Mouse (Mus musculus) hindbrain, embryonic 16.5 days (tissue): Measurements from ENCODE around the gene Sprr3. TPM values are rescaled to one million over a fixed set of nuclear protein-coding genes. Genes with fewer than 3 reads are reported as not detected.

Experiments used
- polyA plus RNA-seq: library from polyadenylated mRNA; unstranded; fragments of >200 nt; fragmentation: Nextera tagmentation; extraction: Ambion mirVana; gene quantifications from 2 replicates; pipeline ENCODE4 v1.2.1, GENCODE M21; 2015

Gene Sprr3
- polyA plus RNA-seq, 1 experiment from 2014 or later, result not detected

Other genes with a start within 250 kb of the Sprr3 start
- not detected in 2 replicates for gene Sprr2a1, start 242.9 kb downstream of the Sprr3 start, polyA plus RNA-seq
- 0.23 TPM in 1 of 2 replicates, not detected in the other for gene Sprr2a2, start 242.8 kb downstream of the Sprr3 start, polyA plus RNA-seq
- not detected in 2 replicates for gene Sprr2a3, start 173.3 kb downstream of the Sprr3 start, polyA plus RNA-seq
- gene Sprr2b, start 142.1 kb downstream of the Sprr3 start, polyA plus RNA-seq, result 0.97 TPM in 1 of 2 replicates, not detected in the other
- not detected in 2 replicates for gene Sprr2d, start 119.6 kb downstream of the Sprr3 start, polyA plus RNA-seq
- gene Sprr2e, start 106.6 kb downstream of the Sprr3 start, polyA plus RNA-seq, result not detected in 2 replicates
- gene Sprr2f, start 93.5 kb downstream of the Sprr3 start, polyA plus RNA-seq, result not detected in 2 replicates
- not detected in 2 replicates for gene Sprr2h, start 73.0 kb downstream of the Sprr3 start, polyA plus RNA-seq
- gene Sprr2i, start 50.7 kb downstream of the Sprr3 start, polyA plus RNA-seq, result not detected in 2 replicates
- gene Sprr2j-ps, start 40.6 kb downstream of the Sprr3 start, polyA plus RNA-seq, result not detected in 2 replicates
- gene Gm9774, start 29.3 kb downstream of the Sprr3 start, polyA plus RNA-seq, result 6.1 and 18.1 TPM in 2 replicates
- not detected in 2 replicates for gene Sprr2k, start 26.1 kb downstream of the Sprr3 start, polyA plus RNA-seq
- not detected in 2 replicates for gene Sprr1b, start 19.9 kb downstream of the Sprr3 start, polyA plus RNA-seq
- gene Sprr1a, start 27.2 kb upstream of the Sprr3 start, polyA plus RNA-seq, result 0.20 and 0.59 TPM in 2 replicates
- gene Sprr4, start 41.8 kb upstream of the Sprr3 start, polyA plus RNA-seq, result not detected in 2 replicates
- not detected in 2 replicates for gene 2310046K23Rik, start 75.8 kb upstream of the Sprr3 start, polyA plus RNA-seq
- not detected in 2 replicates for gene Ivl, start 115.0 kb upstream of the Sprr3 start, polyA plus RNA-seq
- not detected in 2 replicates for gene Smcp, start 130.3 kb upstream of the Sprr3 start, polyA plus RNA-seq
- gene 2210017I01Rik, start 148.8 kb upstream of the Sprr3 start, polyA plus RNA-seq, result not detected in 2 replicates
- gene Lce6a, start 162.9 kb upstream of the Sprr3 start, polyA plus RNA-seq, result not detected in 2 replicates
- gene Lce1a1, start 189.6 kb upstream of the Sprr3 start, polyA plus RNA-seq, result not detected in 2 replicates
- not detected in 2 replicates for gene Lce1b, start 198.2 kb upstream of the Sprr3 start, polyA plus RNA-seq
- gene Lce1a2, start 211.6 kb upstream of the Sprr3 start, polyA plus RNA-seq, result not detected in 2 replicates
- gene Lce1c, start 220.5 kb upstream of the Sprr3 start, polyA plus RNA-seq, result not detected in 2 replicates
- gene Lce1d, start 228.5 kb upstream of the Sprr3 start, polyA plus RNA-seq, result not detected in 2 replicates